Mouse (Mus musculus) myocyte (in vitro differentiated cells): ENCODE measurements at regions not wholly inside any gene's neighbourhood (a gene's known extent, or its start where the extent isn't known, plus 50 kb on each side); places are given as distances from the start of the nearest gene placed in this dataset.

Source experiments
- CEBPB ChIP-seq: IDR thresholded peaks from 2 replicates; pipeline ENCODE4 v1.6.1; 2011; ENCODE audit warnings: mild to moderate bottlenecking, moderate library complexity; ENCODE audit not compliant: poor library complexity, insufficient read depth, severe bottlenecking
- E2F4 ChIP-seq: IDR thresholded peaks from one replicate; pipeline ENCODE4 v1.6.1; 2011; ENCODE audit warnings: mild to moderate bottlenecking, control low read depth, moderate library complexity; ENCODE audit not compliant: insufficient read depth
- MAX ChIP-seq: IDR thresholded peaks from one replicate; pipeline ENCODE4 v1.6.1; 2011; ENCODE audit warnings: low read depth, mild to moderate bottlenecking, control low read depth
- MYOD1 ChIP-seq, 3 experiments: IDR thresholded peaks; one replicate each; pipeline ENCODE4 v1.6.1; 2011; ENCODE audit warnings: control low read depth in 2 of 3, low read depth in 2 of 3, mild to moderate bottlenecking in 2 of 3, moderate library complexity in 1 of 3; ENCODE audit not compliant: insufficient read length in 2 of 3, control insufficient read depth in 1 of 3
- POLR2A ChIP-seq: IDR thresholded peaks from one replicate; pipeline ENCODE4 v1.6.1; 2011; ENCODE audit warnings: low read depth, mild to moderate bottlenecking, control low read depth, moderate library complexity; ENCODE audit not compliant: insufficient read length
- POLR2AphosphoS2 ChIP-seq: IDR thresholded peaks from one replicate; pipeline ENCODE4 v1.6.1; 2011; ENCODE audit warnings: low read depth, control low read depth; ENCODE audit not compliant: insufficient read length
- TCF3 ChIP-seq: IDR thresholded peaks from one replicate; pipeline ENCODE4 v1.6.1; 2011; ENCODE audit warnings: low read depth, control low read depth; ENCODE audit not compliant: insufficient read length
- USF1 ChIP-seq: IDR thresholded peaks from one replicate; pipeline ENCODE4 v1.6.1; 2011; ENCODE audit warnings: low read depth, mild to moderate bottlenecking, control low read depth, moderate library complexity

DNA sequence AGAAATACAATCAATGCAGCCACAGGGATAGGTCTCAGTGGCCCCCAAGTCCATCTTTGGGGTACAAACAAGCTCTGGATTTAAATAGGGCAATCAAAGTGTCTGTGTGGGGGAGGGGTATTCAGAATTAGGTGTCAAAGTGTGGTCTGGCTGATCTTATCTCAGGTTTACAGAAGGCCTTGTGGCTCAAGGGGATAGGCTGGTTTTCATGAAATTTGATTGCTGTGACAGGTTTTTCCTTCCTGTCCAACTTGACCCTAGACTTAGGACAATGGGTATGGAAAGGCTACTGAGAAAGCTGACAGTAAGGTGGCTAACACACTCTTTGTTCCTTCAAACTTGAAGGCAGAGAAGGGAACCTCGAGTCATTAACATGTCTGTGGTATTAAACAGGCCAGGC is 349.3 kb upstream of the Zmiz1 start:
- TF ChIP-seq POLR2A (no peak), POLR2AphosphoS2 (no peak), TCF3 (no peak), CEBPB (no peak), MYOD1 (IDR thresholded peaks at IDR 0.05; ENCODE audit: control insufficient read depth in 1 of 3, insufficient read length in 2 of 3, low read depth in 2 of 3) (no peak), MAX (no peak), USF1 (no peak), E2F4 (no peak)
